Mouse (Mus musculus) cerebellum, adult 2 months (tissue): ENCODE data around the gene Myof.

Source experiments
- CTCF ChIP-seq: fragments of 200-500 bp; IDR thresholded peaks from 2 replicates; pipeline ENCODE4 v1.5.1; 2011; ENCODE audit warnings: low read depth, mild to moderate bottlenecking, control low read depth, low read length, moderate library complexity, borderline replicate concordance; ENCODE audit not compliant: insufficient read depth
- POLR2A ChIP-seq: fragments of 200-500 bp; IDR thresholded peaks from 2 replicates; pipeline ENCODE4 v1.6.1; 2011; ENCODE audit warnings: low read length, control low read depth, borderline replicate concordance; ENCODE audit not compliant: insufficient read depth

DNA sequence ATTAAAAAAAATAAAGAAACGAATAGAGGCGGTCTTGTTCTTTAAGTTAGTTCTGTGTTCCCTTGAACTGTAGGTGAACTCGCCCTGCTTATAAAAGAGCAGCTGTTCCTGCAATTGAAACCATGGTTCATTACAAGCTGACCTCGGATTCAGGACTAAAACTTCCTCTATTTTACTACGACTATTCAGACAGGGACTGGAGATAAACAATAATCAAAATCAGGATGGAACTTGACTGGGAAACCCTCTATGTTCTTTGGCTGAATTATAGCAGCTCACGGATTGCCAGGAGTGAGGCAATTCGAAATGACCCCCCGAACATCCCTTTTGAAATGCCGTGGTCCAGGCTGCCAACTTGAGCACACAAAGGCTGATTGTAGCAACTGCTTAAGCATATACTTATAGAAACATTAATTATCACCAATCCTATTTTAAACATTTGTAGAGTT, 191.8 kb downstream of the Myof start:
- TF ChIP-seq POLR2A (no peak), CTCF (no peak)
